Mouse (Mus musculus) midbrain, postnatal 0 days (tissue): ENCODE data around the gene Lmo2. TPM values are rescaled to one million over a fixed set of nuclear protein-coding genes. Genes with fewer than 3 reads are reported as not detected.
A peak's percentile ranks its signal among the peaks of the same experiment; 100 is the strongest.

Source experiments
- ATAC-seq: fragments of 200-750 bp; cut with Nextera tagmentation; 2 replicates; pipeline ENCODE4 v1.8.0; 2017; ENCODE audit warnings: moderate number of reproducible peaks, mild to moderate bottlenecking, moderate TSS enrichment, moderate library complexity; ENCODE audit not compliant: low FRiP score
- DNase-seq: peaks from one replicate; pipeline ENCODE4 v3.0.0-alpha.2; 2015; ENCODE audit warnings: low spot score
- H3K27ac ChIP-seq: fragments of 300-500 bp; sonication (generic); 2 replicates; pipeline ENCODE4 v1.5.1; 2014; ENCODE audit warnings: low read depth, mild to moderate bottlenecking, low read length, mixed read lengths
- H3K27me3 ChIP-seq: fragments of 300-500 bp; sonication (generic); 2 replicates; pipeline ENCODE4 v1.6.1; 2014; ENCODE audit warnings: low read length, control low read depth, mixed read lengths; ENCODE audit not compliant: insufficient read depth
- H3K36me3 ChIP-seq: fragments of 300-500 bp; sonication (generic); 2 replicates; pipeline ENCODE4 v1.6.1; 2014; ENCODE audit warnings: low read length, control low read depth, mixed read lengths; ENCODE audit not compliant: insufficient read depth
- H3K4me1 ChIP-seq: fragments of 300-500 bp; sonication (generic); 2 replicates; pipeline ENCODE4 v1.6.1; 2014; ENCODE audit warnings: mild to moderate bottlenecking, control low read depth, antibody characterized with exemption, low read length, mixed read lengths; ENCODE audit not compliant: insufficient read depth
- H3K4me2 ChIP-seq: fragments of 300-500 bp; sonication (generic); 2 replicates; pipeline ENCODE4 v1.6.1; 2014; ENCODE audit warnings: low read depth, mild to moderate bottlenecking, low read length, mixed read lengths; ENCODE audit not compliant: poor library complexity, severe bottlenecking
- H3K4me3 ChIP-seq: fragments of 300-500 bp; sonication (generic); 2 replicates; pipeline ENCODE4 v1.5.1; 2014; ENCODE audit warnings: low read depth, mild to moderate bottlenecking, low read length, moderate library complexity
- H3K9ac ChIP-seq: fragments of 300-500 bp; sonication (generic); replicated peaks from 2 replicates; pipeline ENCODE4 v1.6.1; 2014; ENCODE audit warnings: mild to moderate bottlenecking, low read length, moderate library complexity, mixed read lengths; ENCODE audit not compliant: poor library complexity, severe bottlenecking
- H3K9me3 ChIP-seq: fragments of 300-500 bp; sonication (generic); 2 replicates; pipeline ENCODE4 v1.6.1; 2016; ENCODE audit warnings: low read length, control low read depth
- CTCF ChIP-seq: IDR thresholded peaks from 2 replicates; pipeline ENCODE4 v1.5.1; 2016; ENCODE audit warnings: antibody characterized with exemption, mild to moderate bottlenecking
- WGBS: fragments of 180-500 bp; shearing (Covaris S2); extraction: QIAGEN DNeasy Blood & Tissue Kit; methylation state at CpG from one replicate; pipeline ENCODE4 v1.1.7; 2014; 5-methylcytosine and 5-hydroxymethylcytosine counted together
- polyA plus RNA-seq: library from polyadenylated mRNA; unstranded; fragments of >200 nt; fragmentation: Nextera tagmentation; extraction: Ambion mirVana; gene quantifications from 2 replicates; pipeline ENCODE4 v1.2.1, GENCODE M21; 2015
- total RNA-seq: library from RNA; depleted of rRNA; stranded (reverse); fragments of >200 nt; gene quantifications from 2 replicates; pipeline ENCODE4 v1.2.3, GENCODE M21; 2014

Lmo2 gene
- total and polyA plus RNA-seq, 2 experiments from 2014 or later: 16.1 to 22.9 TPM

- WGBS: 73% methylated on average over 5 of the region's 5 CpGs
- Histone ChIP-seq H3K27me3 (no peaks in the 10 kb centered on the region), H3K4me1 (no peaks in the 10 kb centered on the region), H3K4me2 (no peak overlapping the region), H3K36me3 (no peaks in the 10 kb centered on the region), H3K9ac (no peak overlapping the region), H3K9me3 (no peaks in the 10 kb centered on the region), H3K27ac (no peak overlapping the region), H3K4me3 (no peak overlapping the region)
- ATAC-seq (no peak), DNase-seq (no peak)
- no peak for TF ChIP-seq CTCF
These were observed 12.2 kb upstream of the Lmo2 start for GRCm38 (mm10) chr2:103945571-103946092.

GRCm38 (mm10) chr2:103946892-103947291, 10.9 kb upstream of the Lmo2 start:
- no peak for ATAC-seq
- TF ChIP-seq CTCF: no peak
- 85% methylated on average over 8 of the region's 8 CpGs for WGBS

GRCm38 (mm10) chr2:103947982-103948655, 9.7 kb upstream of the Lmo2 start:
- Histone ChIP-seq H3K36me3 (no peaks in the 10 kb centered on the region), H3K9ac (no peak overlapping the region), H3K4me2 (no peak overlapping the region), H3K4me3 (no peak overlapping the region), H3K27ac (no peak overlapping the region), H3K27me3 (no peaks in the 10 kb centered on the region), H3K9me3 (no peaks in the 10 kb centered on the region), H3K4me1 (no peaks in the 10 kb centered on the region)
- DNase-seq: peak; percentile 22
- no peak for TF ChIP-seq CTCF
- no peak for ATAC-seq
- 58% methylated on average over 8 of the region's 8 CpGs for WGBS

More at GRCm38 (mm10) chr2:103946892-103947291, 10.9 kb upstream of the Lmo2 start:
- no peaks in the 10 kb centered on the region for H3K36me3 ChIP-seq
- H3K4me1 ChIP-seq: no peaks in the 10 kb centered on the region
- no peaks in the 10 kb centered on the region for H3K27me3 ChIP-seq
- DNase-seq: no peak
- no peak overlapping the region for H3K27ac ChIP-seq
- no peak overlapping the region for H3K4me3 ChIP-seq
- no peaks in the 10 kb centered on the region for H3K9me3 ChIP-seq
- no peak overlapping the region for H3K4me2 ChIP-seq
- no peak overlapping the region for H3K9ac ChIP-seq

GRCm38 (mm10) chr2:103953050-103953835, 4.5 kb upstream of the Lmo2 start:
- H3K4me1 ChIP-seq: no peaks in the 10 kb centered on the region
- H3K27me3 ChIP-seq: no peaks in the 10 kb centered on the region; the same call in 1 of the 2 replicates
- no peaks in the 10 kb centered on the region for H3K36me3 ChIP-seq
- no peak for TF ChIP-seq CTCF
- H3K4me2 ChIP-seq: no peak overlapping the region
- DNase-seq (peak; percentile 60), ATAC-seq (no peak)
- H3K9ac ChIP-seq: no peak overlapping the region
- 91% methylated on average over 6 of the region's 6 CpGs for WGBS
- H3K4me3 ChIP-seq: no peak overlapping the region
- no peaks in the 10 kb centered on the region for H3K9me3 ChIP-seq
- no peak overlapping the region for H3K27ac ChIP-seq

- no peaks in the 10 kb centered on the region for H3K9me3 ChIP-seq
- H3K9ac ChIP-seq: no peak overlapping the region
- no peak overlapping the region for H3K4me2 ChIP-seq
- no peak overlapping the region for H3K27ac ChIP-seq
- no peak for DNase-seq
- no peaks in the 10 kb centered on the region for H3K4me1 ChIP-seq
- no peak overlapping the region for H3K4me3 ChIP-seq
- WGBS: 87% methylated on average over 3 of the region's 3 CpGs
- no peaks in the 10 kb centered on the region; the same call in 1 of the 2 replicates for H3K27me3 ChIP-seq
- TF ChIP-seq CTCF: no peak
- no peak for ATAC-seq
- H3K36me3 ChIP-seq: no peaks in the 10 kb centered on the region
These were observed 2.1 kb upstream of the Lmo2 start for GRCm38 (mm10) chr2:103955714-103956113.

- Histone ChIP-seq H3K4me3 (no peak overlapping the region), H3K4me2 (no peak overlapping the region), H3K36me3 (no peaks in the 10 kb centered on the region), H3K27ac (no peak overlapping the region), H3K27me3 (no peaks in the 10 kb centered on the region; the same call in 1 of the 2 replicates), H3K9ac (no peak overlapping the region), H3K4me1 (no peaks in the 10 kb centered on the region), H3K9me3 (no peaks in the 10 kb centered on the region)
- TF ChIP-seq CTCF: no peak
- DNase-seq (no peak), ATAC-seq (no peak)
- WGBS: 87% methylated on average over 6 of the region's 6 CpGs
These were observed 919 bp upstream of the Lmo2 start for GRCm38 (mm10) chr2:103956867-103957266.
